Mouse (Mus musculus): ENCODE measurements at regions not wholly inside any gene's neighbourhood (a gene's known extent, or its start where the extent isn't known, plus 50 kb on each side); places are given as distances from the start of the nearest gene placed in this dataset.
A peak's percentile ranks its signal among the peaks of the same experiment; 100 is the strongest.

GRCm38 (mm10) chr1:137452749-137453148 is 492.5 kb upstream of the Nr5a2 start:
- no peak for DNase-seq (ENCODE audit: low read depth, low spot score)

GRCm38 (mm10) chr1:137446497-137446896 is 486.2 kb upstream of the Nr5a2 start:
- DNase-seq (ENCODE audit: low read depth, low spot score) = no peak

- no peak for DNase-seq (ENCODE audit: low read depth, low spot score)
Measured at GRCm38 (mm10) chr1:137428110-137428509, 467.9 kb upstream of the Nr5a2 start.

- DNase-seq (ENCODE audit: low read depth, low spot score) = no peak
Measured at GRCm38 (mm10) chr1:137418388-137418787, 458.1 kb upstream of the Nr5a2 start.

GRCm38 (mm10) chr1:137396736-137397135 is 436.5 kb upstream of the Nr5a2 start:
- DNase-seq (ENCODE audit: low read depth, low spot score) = no peak

GRCm38 (mm10) chr1:137387509-137387908 is 427.3 kb upstream of the Nr5a2 start:
- no peak for DNase-seq (ENCODE audit: low read depth, low spot score)

- peak; percentile 67 for DNase-seq (ENCODE audit: low read depth, low spot score)
Measured at GRCm38 (mm10) chr1:137378072-137378985, 418.1 kb upstream of the Nr5a2 start.

- DNase-seq (ENCODE audit: low read depth, low spot score) = no peak
Measured at GRCm38 (mm10) chr1:137376685-137377084, 416.4 kb upstream of the Nr5a2 start.

GRCm38 (mm10) chr1:137374641-137375040 is 414.4 kb upstream of the Nr5a2 start:
- DNase-seq (ENCODE audit: low read depth, low spot score) = no peak

- peak; percentile 47 for DNase-seq (ENCODE audit: low read depth, low spot score)
Measured at GRCm38 (mm10) chr1:137373509-137374420, 413.5 kb upstream of the Nr5a2 start.

GRCm38 (mm10) chr1:137372236-137372635 is 412.0 kb upstream of the Nr5a2 start:
- no peak for DNase-seq (ENCODE audit: low read depth, low spot score)

- DNase-seq (ENCODE audit: low read depth, low spot score) = no peak
Measured at GRCm38 (mm10) chr1:137364396-137364795, 404.1 kb upstream of the Nr5a2 start.

- no peak for DNase-seq (ENCODE audit: low read depth, low spot score)
Measured at GRCm38 (mm10) chr1:137363969-137364368, 403.7 kb upstream of the Nr5a2 start.

GRCm38 (mm10) chr1:137363561-137363960 is 403.3 kb upstream of the Nr5a2 start:
- no peak for DNase-seq (ENCODE audit: low read depth, low spot score)

- no peak for DNase-seq (ENCODE audit: low read depth, low spot score)
Measured at GRCm38 (mm10) chr1:137360688-137361570, 400.7 kb upstream of the Nr5a2 start.

- DNase-seq (ENCODE audit: low read depth, low spot score) = no peak
Measured at GRCm38 (mm10) chr1:137355941-137356512, 395.8 kb upstream of the Nr5a2 start.

GRCm38 (mm10) chr1:137352390-137353027 is 392.3 kb upstream of the Nr5a2 start:
- no peak for DNase-seq (ENCODE audit: low read depth, low spot score)

GRCm38 (mm10) chr1:137334137-137334536 is 373.9 kb upstream of the Nr5a2 start:
- DNase-seq (ENCODE audit: low read depth, low spot score) = no peak

GRCm38 (mm10) chr1:137332108-137332769 is 372.0 kb upstream of the Nr5a2 start:
- peak; percentile 45 for DNase-seq (ENCODE audit: low read depth, low spot score)

- DNase-seq (ENCODE audit: low read depth, low spot score) = no peak
Measured at GRCm38 (mm10) chr1:137331746-137332107, 371.5 kb upstream of the Nr5a2 start.
